Mouse (Mus musculus) thymus, postnatal 14 days (tissue): ENCODE data around the gene Dst.

Experiments
- DNase-seq: peaks from one replicate; pipeline ENCODE4 v3.0.0; 2021

The Dst gene

GRCm38 (mm10) chr1:33908191-33908962 lies at the start of gene Dst:
TSS of gene Dst (plus strand) at chr1:33908225.
- DNase-seq: no peak

GRCm38 (mm10) chr1:33869031-33869430 lies 39.0 kb upstream of the Dst start:
- no peak for DNase-seq

- no peak for DNase-seq
Observed at GRCm38 (mm10) chr1:33869437-33869836, 38.6 kb upstream of the Dst start.

- no peak for DNase-seq
Observed at GRCm38 (mm10) chr1:33873561-33873960, 34.5 kb upstream of the Dst start.

DNA sequence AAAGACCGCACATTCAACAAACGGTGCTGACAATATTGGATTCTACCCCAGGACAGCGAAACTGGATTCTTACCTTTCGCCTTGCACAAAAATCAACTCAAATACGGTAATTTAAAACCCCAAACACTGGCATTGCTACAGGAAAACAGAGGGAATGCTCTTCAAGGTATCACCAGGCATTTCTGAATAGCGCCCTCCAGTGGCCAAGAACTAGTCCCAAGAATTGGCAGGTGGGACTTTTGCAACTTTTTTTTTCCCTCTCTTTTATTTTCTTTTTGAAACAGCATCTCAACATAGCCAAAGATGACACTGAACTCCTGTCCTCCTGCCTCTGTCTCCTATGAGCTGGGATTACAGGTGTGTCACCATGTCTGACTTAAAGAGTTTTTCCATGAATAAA lies 32.3 kb upstream of the Dst start:
- DNase-seq: peak; percentile 42

- no peak for DNase-seq
Observed at GRCm38 (mm10) chr1:33876416-33876815, 31.6 kb upstream of the Dst start.

DNA sequence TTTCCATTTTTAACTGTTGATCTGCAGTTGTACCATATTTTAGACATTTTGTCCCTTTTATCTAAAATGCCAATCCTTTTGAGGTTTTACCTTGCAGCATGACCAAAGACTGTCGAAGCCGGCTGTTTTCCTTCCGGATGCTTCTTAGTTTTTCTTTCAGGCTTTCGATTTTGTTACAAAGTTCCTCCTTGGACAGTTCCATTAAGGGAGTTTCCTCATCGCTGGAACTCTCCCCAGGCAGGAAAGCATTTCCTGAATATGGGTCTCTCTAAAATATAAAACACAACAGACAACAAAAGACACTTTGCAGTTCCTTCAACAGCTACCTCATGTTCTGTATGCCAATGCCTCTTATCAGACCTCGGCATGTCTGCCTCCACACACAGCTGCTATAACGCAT lies 29.9 kb upstream of the Dst start:
- no peak for DNase-seq

- DNase-seq: peak; percentile 74
Observed at GRCm38 (mm10) chr1:33883102-33883839, 24.8 kb upstream of the Dst start.

DNA sequence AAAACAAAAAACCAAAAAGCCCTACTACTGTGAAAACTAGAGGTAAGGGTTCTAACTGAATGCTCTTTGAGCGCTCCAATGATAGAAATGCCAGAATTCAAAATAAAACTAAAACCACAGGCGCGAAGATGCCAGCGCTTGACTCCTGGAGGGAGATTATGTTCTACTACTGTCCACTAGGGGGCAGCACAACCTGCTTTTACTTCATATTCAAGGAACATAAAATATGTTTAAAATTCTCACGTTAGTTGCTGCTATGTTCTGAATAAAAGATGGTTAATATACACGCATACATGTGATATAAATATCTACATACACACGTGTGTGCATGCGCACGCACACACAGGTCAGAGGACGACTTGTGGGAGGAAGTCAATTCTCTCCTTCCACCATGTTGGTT lies 15.2 kb upstream of the Dst start:
- DNase-seq: peak; percentile 59

- DNase-seq: no peak
Observed at GRCm38 (mm10) chr1:33896116-33896515, 11.9 kb upstream of the Dst start.

GRCm38 (mm10) chr1:33896666-33897065 lies 11.4 kb upstream of the Dst start:
- DNase-seq: no peak

- DNase-seq: no peak
Observed at GRCm38 (mm10) chr1:33897426-33897825, 10.6 kb upstream of the Dst start.

GRCm38 (mm10) chr1:33898373-33898772 lies 9.7 kb upstream of the Dst start:
- DNase-seq: no peak

DNA sequence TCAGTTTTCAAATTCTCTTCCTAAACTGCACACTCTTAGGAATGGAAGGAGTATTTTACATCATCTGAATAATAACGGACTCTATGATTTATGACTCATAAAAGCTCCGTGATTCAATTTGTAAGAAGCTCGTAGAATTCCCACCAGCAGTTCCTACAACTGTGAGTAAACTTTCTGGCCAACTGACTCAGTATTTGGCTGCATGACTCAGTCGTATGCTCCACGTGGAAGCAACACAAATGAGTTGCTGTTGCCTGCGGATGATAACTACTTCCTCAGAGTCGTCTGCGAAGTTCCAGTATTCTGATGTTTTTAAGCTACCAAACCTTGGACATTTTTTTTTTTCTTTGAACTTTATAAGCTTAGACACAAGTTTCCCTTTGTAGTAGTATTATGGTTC lies 7.8 kb upstream of the Dst start:
- no peak for DNase-seq

GRCm38 (mm10) chr1:33903587-33903986 lies 4.4 kb upstream of the Dst start:
- no peak for DNase-seq

GRCm38 (mm10) chr1:33906216-33906615 lies 1.8 kb upstream of the Dst start:
- DNase-seq: no peak

- no peak for DNase-seq
Observed at GRCm38 (mm10) chr1:33906927-33907326, 1.1 kb upstream of the Dst start.

DNA sequence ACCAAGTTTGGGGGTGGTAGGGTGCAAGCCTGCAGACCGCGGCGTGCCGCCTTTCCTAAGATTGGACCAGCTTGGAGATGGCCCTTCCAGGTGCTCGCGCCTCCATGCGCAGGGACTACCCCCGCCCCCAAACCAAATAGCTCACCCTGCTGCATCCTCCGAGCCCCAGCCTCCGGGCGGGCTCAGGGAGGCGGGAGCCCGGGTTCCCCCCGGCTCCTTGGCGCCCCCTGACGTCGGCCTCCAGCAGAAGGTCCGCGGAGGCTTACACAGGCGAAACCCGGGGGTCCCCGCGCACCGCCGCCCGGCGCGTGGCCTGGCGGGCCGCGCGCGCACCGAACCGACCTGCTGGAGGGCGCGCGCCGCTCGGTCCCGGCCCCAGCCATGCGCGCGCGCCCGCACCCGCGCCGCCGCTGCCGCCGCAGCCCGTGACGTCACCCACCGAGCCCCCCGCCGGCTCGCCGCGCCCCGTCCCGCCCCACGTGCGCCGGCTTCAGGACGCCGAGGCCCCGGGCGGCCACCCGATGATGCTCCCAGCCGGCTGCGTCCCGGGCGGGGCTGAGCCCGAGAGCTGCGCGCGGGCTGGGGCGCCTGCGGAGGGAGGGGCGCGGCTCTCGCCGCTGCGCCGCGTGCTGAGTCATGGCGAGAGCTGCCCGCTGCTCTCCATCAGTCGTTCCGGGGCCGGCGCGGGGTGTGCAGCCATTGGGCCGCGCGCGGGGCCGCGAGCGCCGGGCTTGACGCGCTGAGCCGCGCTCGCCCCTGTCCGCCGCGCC lies 419 bp upstream of the Dst start, which contains the start of gene Bend6:
Bend6 (minus strand) TSS at position 396 of the 770 bp plus-strand sequence.
- DNase-seq: peak; percentile 77

DNA sequence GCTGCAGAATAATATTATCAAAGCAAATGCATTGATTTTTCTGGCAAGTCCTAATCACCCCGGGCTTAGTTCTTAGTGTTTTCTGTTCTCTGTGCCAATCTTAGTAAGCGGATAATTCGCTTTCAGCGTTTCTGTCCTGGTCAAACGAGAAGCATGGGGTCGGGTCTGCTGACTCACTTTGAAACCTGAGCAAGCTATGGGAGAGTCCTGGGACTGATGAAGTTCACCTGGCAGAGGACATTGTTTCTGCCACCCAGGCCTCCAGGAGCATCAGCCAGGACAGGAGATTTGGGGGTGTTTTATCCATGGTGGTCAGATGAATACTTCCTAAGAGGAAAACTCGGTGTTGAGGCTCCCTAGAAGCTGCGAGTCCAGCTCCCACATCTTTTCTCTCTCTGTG lies 3.6 kb downstream of the Dst start:
- no peak for DNase-seq

- DNase-seq: no peak
Observed at GRCm38 (mm10) chr1:33916554-33916953, 8.5 kb downstream of the Dst start.

DNA sequence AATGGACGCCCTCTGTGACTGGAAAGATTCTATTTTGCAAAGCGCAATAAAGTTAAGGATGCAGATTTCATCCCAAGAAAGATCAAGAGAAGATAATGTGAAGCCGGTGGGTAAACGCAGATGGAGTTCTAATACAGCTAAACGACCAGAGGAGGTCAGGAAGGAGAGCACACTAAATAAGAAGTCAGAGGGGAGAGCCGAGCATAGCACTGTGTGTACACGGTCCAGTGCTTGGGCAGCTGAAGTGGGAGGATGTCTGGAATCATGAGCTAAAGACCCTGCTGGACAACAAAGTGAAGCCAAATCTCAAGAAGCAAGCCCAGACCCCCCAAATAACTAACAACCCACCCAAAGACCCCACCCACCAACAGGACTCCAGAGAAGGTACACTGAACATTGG lies 14.9 kb downstream of the Dst start:
- DNase-seq: no peak

DNA sequence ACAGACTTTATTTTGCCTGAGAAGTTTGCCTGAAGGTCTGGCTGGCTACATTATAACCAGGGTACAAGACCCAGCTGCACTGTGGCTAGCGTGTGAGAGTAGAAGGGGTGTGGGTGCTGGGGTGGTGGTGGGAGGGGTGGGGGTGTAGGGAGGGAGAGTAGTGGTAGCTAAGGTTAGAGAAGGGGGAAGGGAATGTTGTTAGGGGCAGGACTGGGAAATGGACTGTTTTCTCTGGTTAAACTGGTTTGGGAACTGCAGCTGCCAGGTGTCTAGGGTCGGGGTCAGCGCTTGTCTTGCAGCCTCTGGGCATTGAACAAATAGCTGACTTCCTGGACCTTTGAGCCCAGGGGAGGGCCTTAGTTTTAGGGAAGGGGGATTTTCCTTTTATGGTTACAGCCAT lies 17.3 kb downstream of the Dst start:
- no peak for DNase-seq

- DNase-seq: no peak
Observed at GRCm38 (mm10) chr1:33927466-33927865, 19.4 kb downstream of the Dst start.

DNA sequence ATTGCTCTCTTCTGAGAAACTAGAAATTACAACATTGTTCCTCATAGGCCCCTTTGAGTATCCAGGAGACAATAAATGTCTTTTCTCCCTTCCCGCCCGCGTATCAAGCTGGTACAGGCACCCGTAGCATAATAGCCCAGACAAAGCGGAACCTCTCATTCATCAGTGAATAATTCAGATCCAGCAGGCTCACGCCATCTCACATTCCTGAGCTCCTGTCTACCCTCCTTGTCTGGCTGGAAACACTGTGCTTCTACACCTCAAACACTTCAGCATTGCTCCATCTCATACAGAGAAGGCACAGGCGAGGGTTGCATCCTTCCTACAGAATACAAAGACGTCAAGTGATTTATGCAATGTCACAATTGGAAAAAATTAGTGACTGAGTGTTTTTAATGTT lies 23.8 kb downstream of the Dst start:
- no peak for DNase-seq
